Mouse (Mus musculus): ENCODE results near the gene C1qtnf1. TPM values are rescaled to one million over a fixed set of nuclear protein-coding genes. Genes with fewer than 3 reads are reported as not detected.
A peak's percentile ranks its signal among the peaks of the same experiment; 100 is the strongest.

C1qtnf1 gene
- polyA plus RNA-seq, 1 experiment, result 24.2 TPM

- H3K27me3 ChIP-seq (replicated peaks; ENCODE audit: control insufficient read depth, insufficient read depth, low read length), result no peaks in the 10 kb centered on the region
- DNase-seq, result no peak
- no peak overlapping the region for H3K4me3 ChIP-seq (ENCODE audit: insufficient read depth, low read depth, low read length)
- WGBS, result 58% methylated on average over 3 of the region's 3 CpGs
- H3K36me3 ChIP-seq (ENCODE audit: control insufficient read depth, insufficient read depth, low read length), result no peaks in the 10 kb centered on the region
- no peak overlapping the region for H3K27ac ChIP-seq (ENCODE audit: insufficient read depth, low read depth, low read length)
- H3K4me1 ChIP-seq (ENCODE audit: control insufficient read depth, insufficient read depth, low read length), result peaks cover 35% of the 10 kb centered on the region
- TF ChIP-seq POLR2A (IDR thresholded peaks at IDR 0.05; ENCODE audit: low read depth, low read length), result no peak
- no peak for TF ChIP-seq CTCF (conservative IDR thresholded peaks at IDR 0.05; ENCODE audit: insufficient read depth, insufficient read length, low read depth, low read length)
These were observed 680 bp upstream of the C1qtnf1 start for GRCm38 (mm10) chr11:118427266-118427779.

- Histone ChIP-seq H3K27ac (ENCODE audit: insufficient read depth, low read depth, low read length) (peak overlapping the region; percentile 69), H3K4me3 (ENCODE audit: insufficient read depth, low read depth, low read length) (peak overlapping the region; percentile 36), H3K36me3 (ENCODE audit: control insufficient read depth, insufficient read depth, low read length) (no peaks in the 10 kb centered on the region), H3K27me3 (replicated peaks; ENCODE audit: control insufficient read depth, insufficient read depth, low read length) (no peaks in the 10 kb centered on the region), H3K4me1 (ENCODE audit: control insufficient read depth, insufficient read depth, low read length) (peaks cover 30% of the 10 kb centered on the region)
- 4% methylated on average over 11 of the region's 11 CpGs for WGBS
- DNase-seq, result no peak
- no peak for TF ChIP-seq CTCF (conservative IDR thresholded peaks at IDR 0.05; ENCODE audit: insufficient read depth, insufficient read length, low read depth, low read length)
- no peak for TF ChIP-seq POLR2A (IDR thresholded peaks at IDR 0.05; ENCODE audit: low read depth, low read length)
These were observed 461 bp downstream of the C1qtnf1 start for GRCm38 (mm10) chr11:118428460-118428868.

- DNase-seq, result peak; percentile 72
These were observed 1.1 kb downstream of the C1qtnf1 start for GRCm38 (mm10) chr11:118428944-118429709.

GRCm38 (mm10) chr11:118430291-118430885 is 2.4 kb downstream of the C1qtnf1 start:
- WGBS, result 15% methylated on average over 4 of the region's 4 CpGs
- no peak for DNase-seq
- TF ChIP-seq CTCF (conservative IDR thresholded peaks at IDR 0.05; ENCODE audit: insufficient read depth, insufficient read length, low read depth, low read length) (no peak), POLR2A (IDR thresholded peaks at IDR 0.05; ENCODE audit: low read depth, low read length) (no peak)
- H3K4me3 ChIP-seq (ENCODE audit: insufficient read depth, low read depth, low read length), result no peak overlapping the region
- H3K27ac ChIP-seq (ENCODE audit: insufficient read depth, low read depth, low read length), result peak overlapping the region; percentile 39; the same call in 1 of the 2 replicates
- H3K36me3 ChIP-seq (ENCODE audit: control insufficient read depth, insufficient read depth, low read length), result no peaks in the 10 kb centered on the region
- H3K4me1 ChIP-seq (ENCODE audit: control insufficient read depth, insufficient read depth, low read length), result peaks cover 21% of the 10 kb centered on the region
- no peaks in the 10 kb centered on the region for H3K27me3 ChIP-seq (replicated peaks; ENCODE audit: control insufficient read depth, insufficient read depth, low read length)

More at GRCm38 (mm10) chr11:118428944-118429709, 1.1 kb downstream of the C1qtnf1 start:
- H3K27ac ChIP-seq (ENCODE audit: insufficient read depth, low read depth, low read length), result peak overlapping the region; percentile 69
- no peak for TF ChIP-seq POLR2A (IDR thresholded peaks at IDR 0.05; ENCODE audit: low read depth, low read length)
- 37% methylated on average over 8 of the region's 8 CpGs for WGBS
- peaks cover 24% of the 10 kb centered on the region for H3K4me1 ChIP-seq (ENCODE audit: control insufficient read depth, insufficient read depth, low read length)
- H3K36me3 ChIP-seq (ENCODE audit: control insufficient read depth, insufficient read depth, low read length), result no peaks in the 10 kb centered on the region
- H3K4me3 ChIP-seq (ENCODE audit: insufficient read depth, low read depth, low read length), result peak overlapping the region; percentile 36
- no peaks in the 10 kb centered on the region for H3K27me3 ChIP-seq (replicated peaks; ENCODE audit: control insufficient read depth, insufficient read depth, low read length)

GRCm38 (mm10) chr11:118431100-118431948 is 3.3 kb downstream of the C1qtnf1 start:
- DNase-seq, result no peak
- TF ChIP-seq POLR2A (IDR thresholded peaks at IDR 0.05; ENCODE audit: low read depth, low read length) (no peak), CTCF (conservative IDR thresholded peaks at IDR 0.05; ENCODE audit: insufficient read depth, insufficient read length, low read depth, low read length) (no peak)
- Histone ChIP-seq H3K4me3 (ENCODE audit: insufficient read depth, low read depth, low read length) (no peak overlapping the region), H3K27me3 (replicated peaks; ENCODE audit: control insufficient read depth, insufficient read depth, low read length) (no peaks in the 10 kb centered on the region), H3K36me3 (ENCODE audit: control insufficient read depth, insufficient read depth, low read length) (no peaks in the 10 kb centered on the region), H3K27ac (ENCODE audit: insufficient read depth, low read depth, low read length) (no peak overlapping the region), H3K4me1 (ENCODE audit: control insufficient read depth, insufficient read depth, low read length) (peaks cover 21% of the 10 kb centered on the region)
- WGBS, result 67% methylated on average over 16 of the region's 16 CpGs

GRCm38 (mm10) chr11:118433398-118433868 is 5.4 kb downstream of the C1qtnf1 start:
- Histone ChIP-seq H3K27ac (ENCODE audit: insufficient read depth, low read depth, low read length) (no peak overlapping the region), H3K36me3 (ENCODE audit: control insufficient read depth, insufficient read depth, low read length) (no peaks in the 10 kb centered on the region), H3K4me3 (ENCODE audit: insufficient read depth, low read depth, low read length) (no peak overlapping the region), H3K27me3 (replicated peaks; ENCODE audit: control insufficient read depth, insufficient read depth, low read length) (no peaks in the 10 kb centered on the region), H3K4me1 (ENCODE audit: control insufficient read depth, insufficient read depth, low read length) (peaks cover 34% of the 10 kb centered on the region)
- TF ChIP-seq CTCF (conservative IDR thresholded peaks at IDR 0.05; ENCODE audit: insufficient read depth, insufficient read length, low read depth, low read length), result no peak
- TF ChIP-seq POLR2A (IDR thresholded peaks at IDR 0.05; ENCODE audit: low read depth, low read length), result no peak
- WGBS, result 64% methylated on average over 10 of the region's 10 CpGs
- DNase-seq, result no peak
